Mouse (Mus musculus) lung, postnatal 0 days (tissue): ENCODE measurements around the gene Bola1.

Experiments
- CTCF ChIP-seq: IDR thresholded peaks from 2 replicates; pipeline ENCODE4 v1.5.1; 2016; ENCODE audit warnings: antibody characterized with exemption, mild to moderate bottlenecking
- EP300 ChIP-seq: IDR thresholded peaks from 2 replicates; pipeline ENCODE4 v1.6.1; 2016; ENCODE audit warnings: antibody characterized with exemption, mild to moderate bottlenecking, control low read depth

DNA sequence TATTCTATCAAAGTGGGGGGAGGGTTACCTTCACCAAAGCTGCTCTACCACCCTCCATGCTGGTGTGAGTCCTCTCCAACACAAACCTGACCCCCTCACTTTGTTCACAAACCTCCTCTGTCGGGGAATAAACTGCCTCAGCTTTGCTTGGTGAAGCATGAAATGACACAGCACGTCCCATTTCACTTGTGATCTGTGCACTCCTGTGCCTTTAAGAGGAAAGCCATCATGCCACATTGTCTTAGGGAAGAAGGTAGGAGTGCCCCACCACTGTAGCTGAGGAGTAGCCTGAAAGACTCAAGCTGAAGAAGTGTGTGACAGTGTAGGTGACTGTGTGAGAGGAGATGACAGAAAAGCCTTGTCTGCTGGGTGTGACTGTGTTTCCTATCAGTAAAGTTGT lies 5.9 kb upstream of the Bola1 start:
- TF ChIP-seq CTCF (no peak), EP300 (no peak)
